Mouse (Mus musculus) limb, embryonic 11.5 days (tissue): ENCODE results near the gene Thap4. TPM values are rescaled to one million over a fixed set of nuclear protein-coding genes. Genes with fewer than 3 reads are reported as not detected.

ENCODE experiments used
- ATAC-seq: fragments of 200-750 bp; cut with Nextera tagmentation; 2 replicates; pipeline ENCODE4 v1.8.0; 2017; ENCODE audit warnings: low read depth; ENCODE audit not compliant: insufficient number of reproducible peaks, low FRiP score, low TSS enrichment
- DNase-seq: peaks from one replicate; pipeline ENCODE4 v3.0.0-alpha.2; 2015; ENCODE audit warnings: low spot score
- H3K27ac ChIP-seq: fragments of 300-500 bp; sonication (generic); replicated peaks from 2 replicates; pipeline ENCODE4 v1.5.1; 2014; ENCODE audit warnings: low read depth, mild to moderate bottlenecking, low read length
- H3K27me3 ChIP-seq: fragments of 300-500 bp; sonication (generic); 2 replicates; pipeline ENCODE4 v1.6.1; 2014; ENCODE audit warnings: mild to moderate bottlenecking, low read length, mixed read lengths; ENCODE audit not compliant: control insufficient read depth, insufficient read depth
- H3K36me3 ChIP-seq: fragments of 300-500 bp; sonication (generic); 2 replicates; pipeline ENCODE4 v1.6.1; 2014; ENCODE audit warnings: mild to moderate bottlenecking, low read length, moderate library complexity, mixed read lengths; ENCODE audit not compliant: control insufficient read depth, insufficient read depth
- H3K4me1 ChIP-seq: fragments of 300-500 bp; sonication (generic); 2 replicates; pipeline ENCODE4 v1.6.1; 2014; ENCODE audit warnings: low read length, mixed read lengths; ENCODE audit not compliant: control insufficient read depth, insufficient read depth
- H3K4me2 ChIP-seq: fragments of 300-500 bp; sonication (generic); 2 replicates; pipeline ENCODE4 v1.6.1; 2014; ENCODE audit warnings: low read depth, mild to moderate bottlenecking, moderate library complexity; ENCODE audit not compliant: severe bottlenecking
- H3K4me3 ChIP-seq: fragments of 300-500 bp; sonication (generic); 2 replicates; pipeline ENCODE4 v1.5.1; 2014; ENCODE audit warnings: low read depth, low read length
- H3K9ac ChIP-seq: fragments of 300-500 bp; sonication (generic); 2 replicates; pipeline ENCODE4 v1.6.1; 2014; ENCODE audit warnings: mild to moderate bottlenecking, low read length
- H3K9me3 ChIP-seq: fragments of 300-500 bp; sonication (generic); 2 replicates; pipeline ENCODE4 v1.6.1; 2016; ENCODE audit warnings: low read length; ENCODE audit not compliant: control insufficient read depth
- WGBS: fragments of 180-500 bp; shearing (Covaris S2); extraction: QIAGEN DNeasy Blood & Tissue Kit; methylation state at CpG from one replicate; pipeline ENCODE4 v1.1.7; 2014; 5-methylcytosine and 5-hydroxymethylcytosine counted together
- polyA plus RNA-seq: library from polyadenylated mRNA; unstranded; fragments of >200 nt; fragmentation: Nextera tagmentation; extraction: Ambion mirVana; gene quantifications from 2 replicates; pipeline ENCODE4 v1.2.1, GENCODE M21; 2014

Thap4 gene
- polyA plus RNA-seq, 1 experiment from 2014 or later = 44.0 TPM

GRCm38 (mm10) chr1:93692773-93693172, 61.9 kb downstream of the Thap4 start:
- Histone ChIP-seq H3K9ac (no peak overlapping the region), H3K4me1 (0 out of 2 replicates have a peak, but pooled peaks cover 3% of the 10 kb centered on the region), H3K27me3 (no peaks in the 10 kb centered on the region), H3K9me3 (no peaks in the 10 kb centered on the region), H3K36me3 (peaks cover 1% of the 10 kb centered on the region; the same call in 1 of the 2 replicates), H3K27ac (no peak overlapping the region), H3K4me2 (no peak overlapping the region), H3K4me3 (no peak overlapping the region)
- 93% methylated on average over 9 of the region's 9 CpGs for WGBS
- ATAC-seq = no peak
- no peak for DNase-seq

GRCm38 (mm10) chr1:93691786-93692357, 62.8 kb downstream of the Thap4 start:
- no peaks in the 10 kb centered on the region; the same call in 1 of the 2 replicates for H3K36me3 ChIP-seq
- DNase-seq = no peak
- no peak overlapping the region for H3K4me2 ChIP-seq
- 84% methylated on average over 10 of the region's 10 CpGs for WGBS
- ATAC-seq = no peak
- no peaks in the 10 kb centered on the region for H3K27me3 ChIP-seq
- H3K9ac ChIP-seq = no peak overlapping the region
- no peaks in the 10 kb centered on the region for H3K9me3 ChIP-seq
- no peak overlapping the region for H3K27ac ChIP-seq
- H3K4me3 ChIP-seq = no peak overlapping the region
- H3K4me1 ChIP-seq = no peaks in the 10 kb centered on the region; the same call in 1 of the 2 replicates

GRCm38 (mm10) chr1:93691106-93691505, 63.6 kb downstream of the Thap4 start:
- Histone ChIP-seq H3K9ac (no peak overlapping the region), H3K4me1 (peaks cover 3% of the 10 kb centered on the region; the same call in 1 of the 2 replicates), H3K4me2 (no peak overlapping the region), H3K9me3 (no peaks in the 10 kb centered on the region), H3K4me3 (no peak overlapping the region), H3K27me3 (no peaks in the 10 kb centered on the region), H3K27ac (no peak overlapping the region), H3K36me3 (no peaks in the 10 kb centered on the region; the same call in 1 of the 2 replicates)
- ATAC-seq = no peak
- WGBS = 88% methylated on average over 8 of the region's 8 CpGs
- no peak for DNase-seq

- H3K4me2 ChIP-seq = no peak overlapping the region
- peaks cover 3% of the 10 kb centered on the region; the same call in 1 of the 2 replicates for H3K4me1 ChIP-seq
- no peak overlapping the region for H3K9ac ChIP-seq
- H3K9me3 ChIP-seq = no peaks in the 10 kb centered on the region
- H3K27me3 ChIP-seq = no peaks in the 10 kb centered on the region
- DNase-seq = no peak
- WGBS = 88% methylated on average over 7 of the region's 7 CpGs
- ATAC-seq = no peak
- H3K36me3 ChIP-seq = no peaks in the 10 kb centered on the region; the same call in 1 of the 2 replicates
- no peak overlapping the region for H3K4me3 ChIP-seq
- H3K27ac ChIP-seq = no peak overlapping the region
These were observed 64.7 kb downstream of the Thap4 start for GRCm38 (mm10) chr1:93689901-93690496.

GRCm38 (mm10) chr1:93688154-93688553, 66.5 kb downstream of the Thap4 start:
- WGBS = 88% methylated on average over 8 of the region's 8 CpGs
- no peak overlapping the region for H3K4me2 ChIP-seq
- no peaks in the 10 kb centered on the region for H3K9me3 ChIP-seq
- H3K36me3 ChIP-seq = no peaks in the 10 kb centered on the region; the same call in 1 of the 2 replicates
- H3K27me3 ChIP-seq = peaks cover 2% of the 10 kb centered on the region; the same call in 1 of the 2 replicates
- no peak overlapping the region for H3K4me3 ChIP-seq
- peaks cover 3% of the 10 kb centered on the region; the same call in 1 of the 2 replicates for H3K4me1 ChIP-seq
- ATAC-seq (no peak), DNase-seq (no peak)
- H3K9ac ChIP-seq = no peak overlapping the region
- H3K27ac ChIP-seq = no peak overlapping the region

- Histone ChIP-seq H3K36me3 (no peaks in the 10 kb centered on the region; the same call in 1 of the 2 replicates), H3K4me3 (peak overlapping the region; percentile 58), H3K9ac (peak overlapping the region; percentile 57), H3K27me3 (peaks cover 2% of the 10 kb centered on the region; the same call in 1 of the 2 replicates), H3K27ac (no peak overlapping the region), H3K9me3 (no peaks in the 10 kb centered on the region), H3K4me1 (peaks cover 3% of the 10 kb centered on the region; the same call in 1 of the 2 replicates), H3K4me2 (peak overlapping the region; percentile 80)
- WGBS = 73% methylated on average over 3 of the region's 3 CpGs
- no peak for ATAC-seq
- no peak for DNase-seq
These were observed 67.7 kb downstream of the Thap4 start for GRCm38 (mm10) chr1:93686961-93687320.

- peaks cover 3% of the 10 kb centered on the region; the same call in 1 of the 2 replicates for H3K4me1 ChIP-seq
- 7% methylated on average over 51 of the region's 51 CpGs for WGBS
- peak; percentile 87 for ATAC-seq
These were observed 68.3 kb downstream of the Thap4 start for GRCm38 (mm10) chr1:93686245-93686960.

More at GRCm38 (mm10) chr1:93686245-93686960, 68.3 kb downstream of the Thap4 start:
- H3K9ac ChIP-seq = peak overlapping the region; percentile 57
- peaks cover 2% of the 10 kb centered on the region; the same call in 1 of the 2 replicates for H3K27me3 ChIP-seq
- peak; percentile 87 for DNase-seq
- H3K4me3 ChIP-seq = peak overlapping the region; percentile 58
- peak overlapping the region; percentile 80 for H3K4me2 ChIP-seq
- H3K27ac ChIP-seq = no peak overlapping the region
- H3K9me3 ChIP-seq = no peaks in the 10 kb centered on the region
- H3K36me3 ChIP-seq = no peaks in the 10 kb centered on the region; the same call in 1 of the 2 replicates
